Mouse (Mus musculus): Measurements from ENCODE around the gene Arl11. TPM values are rescaled to one million over a fixed set of nuclear protein-coding genes. Genes with fewer than 3 reads are reported as not detected.
"Not testable (repeated sequence)": the region's sequence is repeated elsewhere in the genome, so short reads cannot be mapped to it uniquely, and the experiment has no call there.

The Arl11 gene
- polyA plus RNA-seq, 1 experiment from 2014 or later: 1.2 TPM

DNA sequence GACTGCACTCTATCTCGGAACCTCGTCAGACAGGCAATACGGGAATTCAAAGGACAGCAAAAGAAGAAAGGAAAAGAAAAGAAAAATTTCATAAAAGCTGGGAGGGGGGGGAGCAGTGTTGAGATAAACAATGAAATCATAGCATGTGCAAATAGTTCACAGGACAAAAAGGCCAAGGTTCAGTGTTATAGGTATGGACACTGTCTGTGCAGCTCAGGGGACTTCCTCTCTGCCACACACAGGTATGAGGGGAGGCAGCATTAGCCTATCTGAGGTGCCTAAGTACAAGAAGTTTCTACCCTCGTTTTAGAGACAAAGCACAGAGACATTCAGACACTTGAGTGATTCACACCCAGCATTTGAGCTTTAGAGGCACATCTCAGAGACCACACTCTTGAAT is 11.6 kb downstream of the Arl11 start:
- no peak overlapping the region for H3K27ac ChIP-seq (ENCODE audit: low read length)
- no peak overlapping the region for H3K4me3 ChIP-seq (ENCODE audit: low read length)
- ATAC-seq (ENCODE audit: low read depth): no peak
- no peak overlapping the region for H3K9ac ChIP-seq (ENCODE audit: low read length)
- 76% methylated on average over 4 of the region's 4 CpGs for WGBS
- H3K36me3 ChIP-seq (ENCODE audit: control insufficient read depth, insufficient read depth, low read length): no peaks in the 10 kb centered on the region
- no peaks in the 10 kb centered on the region for H3K9me3 ChIP-seq (ENCODE audit: control insufficient read depth, low read length)
- H3K4me1 ChIP-seq (replicated peaks; ENCODE audit: control insufficient read depth, insufficient read depth, low read length): no peaks in the 10 kb centered on the region
- H3K27me3 ChIP-seq (ENCODE audit: control insufficient read depth, insufficient read depth, low read depth, low read length): no peaks in the 10 kb centered on the region
- H3K4me2 ChIP-seq (ENCODE audit: low read depth, low read length): no peak overlapping the region

DNA sequence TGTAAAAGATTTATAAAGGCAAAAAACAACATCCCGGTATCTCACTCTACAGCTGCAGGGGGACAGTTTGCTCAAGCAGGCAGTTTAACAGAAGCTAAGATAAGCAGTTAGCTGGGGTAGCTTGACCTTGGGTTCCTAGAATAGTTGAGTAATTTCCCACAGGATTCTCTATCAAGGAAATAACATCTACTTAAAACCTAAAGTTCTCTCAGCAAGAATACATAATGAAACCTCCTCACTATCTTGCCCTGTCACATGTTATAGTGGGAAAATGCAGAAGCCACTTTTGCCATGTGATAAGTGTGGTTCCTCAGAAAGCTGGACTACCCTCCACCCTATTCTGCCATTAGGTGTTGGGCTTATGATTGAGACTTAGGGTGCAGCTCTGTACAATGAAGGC is 13.2 kb downstream of the Arl11 start:
- WGBS: 94% methylated on average over 1 of the region's 1 CpGs
- H3K27ac ChIP-seq (ENCODE audit: low read length): no peak overlapping the region
- ATAC-seq (ENCODE audit: low read depth): no peak

DNA sequence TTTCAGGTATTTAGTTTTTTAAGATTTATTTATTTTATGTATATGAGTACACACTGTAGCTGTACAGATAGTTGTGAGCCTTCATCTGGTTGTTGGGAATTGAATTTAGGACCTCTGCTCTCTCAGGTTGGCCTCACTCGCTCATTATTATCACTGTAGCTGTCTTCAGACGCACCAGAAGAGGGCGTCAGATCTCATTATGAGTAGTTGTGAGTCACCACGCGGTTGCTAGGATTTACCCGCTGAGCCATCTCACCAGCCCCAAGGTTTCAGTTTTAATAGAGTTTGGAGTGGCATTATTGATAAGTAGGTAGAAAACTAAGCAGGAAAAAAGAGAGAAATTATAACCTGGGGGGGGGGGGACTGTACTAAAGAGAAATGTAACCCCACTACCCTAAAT is 17.5 kb downstream of the Arl11 start:
- WGBS: 26% methylated on average over 6 of the region's 6 CpGs
- H3K4me1 ChIP-seq (replicated peaks; ENCODE audit: control insufficient read depth, insufficient read depth, low read length); H3K27ac ChIP-seq (ENCODE audit: low read length); H3K4me2 ChIP-seq (ENCODE audit: low read depth, low read length); ATAC-seq (ENCODE audit: low read depth); H3K4me3 ChIP-seq (ENCODE audit: low read length); H3K9me3 ChIP-seq (ENCODE audit: control insufficient read depth, low read length); H3K36me3 ChIP-seq (ENCODE audit: control insufficient read depth, insufficient read depth, low read length); H3K9ac ChIP-seq (ENCODE audit: low read length); H3K27me3 ChIP-seq (ENCODE audit: control insufficient read depth, insufficient read depth, low read depth, low read length): not testable (repeated sequence)

More for the DNA sequence above, 13.2 kb downstream of the Arl11 start:
- Histone ChIP-seq H3K9me3 (ENCODE audit: control insufficient read depth, low read length) (no peaks in the 10 kb centered on the region), H3K4me1 (replicated peaks; ENCODE audit: control insufficient read depth, insufficient read depth, low read length) (peaks cover 3% of the 10 kb centered on the region; the same call in 1 of the 2 replicates), H3K36me3 (ENCODE audit: control insufficient read depth, insufficient read depth, low read length) (no peaks in the 10 kb centered on the region), H3K27me3 (ENCODE audit: control insufficient read depth, insufficient read depth, low read depth, low read length) (no peaks in the 10 kb centered on the region), H3K9ac (ENCODE audit: low read length) (no peak overlapping the region), H3K4me3 (ENCODE audit: low read length) (no peak overlapping the region), H3K4me2 (ENCODE audit: low read depth, low read length) (no peak overlapping the region)

- no peak overlapping the region for H3K27ac ChIP-seq (ENCODE audit: low read length)
Measured at GRCm38 (mm10) chr14:61327618-61328450, 18.3 kb downstream of the Arl11 start.

GRCm38 (mm10) chr14:61330591-61330990 is 21.0 kb downstream of the Arl11 start:
- Histone ChIP-seq H3K36me3 (ENCODE audit: control insufficient read depth, insufficient read depth, low read length) (no peaks in the 10 kb centered on the region), H3K4me2 (ENCODE audit: low read depth, low read length) (no peak overlapping the region), H3K4me1 (replicated peaks; ENCODE audit: control insufficient read depth, insufficient read depth, low read length) (peaks cover 7% of the 10 kb centered on the region; the same call in 1 of the 2 replicates), H3K9ac (ENCODE audit: low read length) (no peak overlapping the region), H3K27ac (ENCODE audit: low read length) (no peak overlapping the region), H3K9me3 (ENCODE audit: control insufficient read depth, low read length) (no peaks in the 10 kb centered on the region), H3K27me3 (ENCODE audit: control insufficient read depth, insufficient read depth, low read depth, low read length) (no peaks in the 10 kb centered on the region), H3K4me3 (ENCODE audit: low read length) (no peak overlapping the region)
- no peak for ATAC-seq (ENCODE audit: low read depth)
- WGBS: 80% methylated on average over 11 of the region's 11 CpGs

More at GRCm38 (mm10) chr14:61327618-61328450, 18.3 kb downstream of the Arl11 start:
- peak; percentile 71 for ATAC-seq (ENCODE audit: low read depth)
- peak overlapping the region; percentile 53 for H3K9ac ChIP-seq (ENCODE audit: low read length)
- H3K4me1 ChIP-seq (replicated peaks; ENCODE audit: control insufficient read depth, insufficient read depth, low read length): peaks cover 7% of the 10 kb centered on the region; the same call in 1 of the 2 replicates
- peak overlapping the region; percentile 53 for H3K4me2 ChIP-seq (ENCODE audit: low read depth, low read length)
- H3K9me3 ChIP-seq (ENCODE audit: control insufficient read depth, low read length): no peaks in the 10 kb centered on the region
- 33% methylated on average over 19 of the region's 19 CpGs for WGBS
- H3K4me3 ChIP-seq (ENCODE audit: low read length): peak overlapping the region; percentile 31
- no peaks in the 10 kb centered on the region for H3K36me3 ChIP-seq (ENCODE audit: control insufficient read depth, insufficient read depth, low read length)
- H3K27me3 ChIP-seq (ENCODE audit: control insufficient read depth, insufficient read depth, low read depth, low read length): no peaks in the 10 kb centered on the region

GRCm38 (mm10) chr14:61330996-61331561 is 21.5 kb downstream of the Arl11 start:
- H3K9ac ChIP-seq (ENCODE audit: low read length): peak overlapping the region; percentile 30; the same call in 1 of the 2 replicates
- H3K4me3 ChIP-seq (ENCODE audit: low read length): no peak overlapping the region
- peak; percentile 83 for ATAC-seq (ENCODE audit: low read depth)
- H3K27me3 ChIP-seq (ENCODE audit: control insufficient read depth, insufficient read depth, low read depth, low read length): no peaks in the 10 kb centered on the region
- H3K27ac ChIP-seq (ENCODE audit: low read length): no peak overlapping the region
- H3K36me3 ChIP-seq (ENCODE audit: control insufficient read depth, insufficient read depth, low read length): no peaks in the 10 kb centered on the region
- WGBS: 24% methylated on average over 13 of the region's 13 CpGs
- H3K9me3 ChIP-seq (ENCODE audit: control insufficient read depth, low read length): no peaks in the 10 kb centered on the region
- H3K4me2 ChIP-seq (ENCODE audit: low read depth, low read length): 0 out of 2 replicates have a peak overlapping the region, but pooled peaks have one; percentile 1
- H3K4me1 ChIP-seq (replicated peaks; ENCODE audit: control insufficient read depth, insufficient read depth, low read length): peaks cover 7% of the 10 kb centered on the region; the same call in 1 of the 2 replicates

- H3K9ac ChIP-seq (ENCODE audit: low read length): no peak overlapping the region
- no peak for ATAC-seq (ENCODE audit: low read depth)
- H3K27ac ChIP-seq (ENCODE audit: low read length): no peak overlapping the region
- no peaks in the 10 kb centered on the region for H3K4me1 ChIP-seq (replicated peaks; ENCODE audit: control insufficient read depth, insufficient read depth, low read length)
- 81% methylated on average over 4 of the region's 4 CpGs for WGBS
- H3K9me3 ChIP-seq (ENCODE audit: control insufficient read depth, low read length): no peaks in the 10 kb centered on the region
- H3K36me3 ChIP-seq (ENCODE audit: control insufficient read depth, insufficient read depth, low read length): no peaks in the 10 kb centered on the region
- H3K27me3 ChIP-seq (ENCODE audit: control insufficient read depth, insufficient read depth, low read depth, low read length): no peaks in the 10 kb centered on the region
- no peak overlapping the region for H3K4me2 ChIP-seq (ENCODE audit: low read depth, low read length)
- H3K4me3 ChIP-seq (ENCODE audit: low read length): no peak overlapping the region
Measured at GRCm38 (mm10) chr14:61339381-61339780, 29.8 kb downstream of the Arl11 start.

DNA sequence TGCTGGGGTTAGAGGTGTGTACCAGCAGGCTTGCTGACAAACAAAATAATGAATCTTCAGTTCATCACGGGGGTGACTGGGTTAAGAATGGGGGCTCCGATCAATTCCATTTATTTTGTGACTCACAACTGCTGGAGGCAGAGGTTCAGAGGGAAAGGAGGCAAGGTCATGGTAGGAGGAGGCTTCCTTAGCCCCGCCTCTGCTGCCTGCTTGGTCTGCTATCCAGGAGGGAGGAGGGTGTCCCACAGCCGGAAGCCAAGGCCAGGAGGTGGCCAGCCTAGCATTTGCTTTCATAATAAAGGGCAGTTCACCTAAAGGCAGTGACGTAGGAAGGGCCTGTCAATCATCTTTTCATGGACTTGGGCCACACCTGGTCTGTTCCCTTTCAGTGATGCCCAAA is 35.0 kb downstream of the Arl11 start:
- H3K27me3 ChIP-seq (ENCODE audit: control insufficient read depth, insufficient read depth, low read depth, low read length): no peaks in the 10 kb centered on the region
- no peak overlapping the region for H3K9ac ChIP-seq (ENCODE audit: low read length)
- no peak overlapping the region for H3K4me3 ChIP-seq (ENCODE audit: low read length)
- H3K27ac ChIP-seq (ENCODE audit: low read length): no peak overlapping the region
- no peaks in the 10 kb centered on the region for H3K36me3 ChIP-seq (ENCODE audit: control insufficient read depth, insufficient read depth, low read length)
- WGBS: 66% methylated on average over 5 of the region's 5 CpGs
- H3K4me1 ChIP-seq (replicated peaks; ENCODE audit: control insufficient read depth, insufficient read depth, low read length): no peaks in the 10 kb centered on the region
- ATAC-seq (ENCODE audit: low read depth): no peak
- H3K4me2 ChIP-seq (ENCODE audit: low read depth, low read length): no peak overlapping the region
- no peaks in the 10 kb centered on the region for H3K9me3 ChIP-seq (ENCODE audit: control insufficient read depth, low read length)

GRCm38 (mm10) chr14:61346827-61347698 is 37.5 kb downstream of the Arl11 start:
- ATAC-seq (ENCODE audit: low read depth): no peak
- Histone ChIP-seq H3K4me3 (ENCODE audit: low read length) (no peak overlapping the region), H3K27me3 (ENCODE audit: control insufficient read depth, insufficient read depth, low read depth, low read length) (no peaks in the 10 kb centered on the region), H3K4me1 (replicated peaks; ENCODE audit: control insufficient read depth, insufficient read depth, low read length) (no peaks in the 10 kb centered on the region), H3K36me3 (ENCODE audit: control insufficient read depth, insufficient read depth, low read length) (no peaks in the 10 kb centered on the region), H3K9me3 (ENCODE audit: control insufficient read depth, low read length) (no peaks in the 10 kb centered on the region), H3K27ac (ENCODE audit: low read length) (no peak overlapping the region), H3K9ac (ENCODE audit: low read length) (no peak overlapping the region), H3K4me2 (ENCODE audit: low read depth, low read length) (no peak overlapping the region)
- 83% methylated on average over 10 of the region's 10 CpGs for WGBS
